Mouse (Mus musculus): ENCODE data around the gene Tmem39a. TPM values are rescaled to one million over a fixed set of nuclear protein-coding genes. Genes with fewer than 3 reads are reported as not detected.
A peak's percentile ranks its signal among the peaks of the same experiment; 100 is the strongest.

Tmem39a gene
- total and polyA plus RNA-seq, 3 experiments, result 17.3 to 148 (median 53.5) TPM

- Histone ChIP-seq H3K4me3 (ENCODE audit: low read depth, low read length) (no peak overlapping the region), H3K9me3 (replicated peaks) (no peaks in the 10 kb centered on the region), H3K36me3 (replicated peaks) (peaks cover 63% of the 10 kb centered on the region), H3K27me3 (ENCODE audit: insufficient read depth, low read length) (no peaks in the 10 kb centered on the region), H3K4me1 (ENCODE audit: insufficient read depth, low read depth, low read length) (no peaks in the 10 kb centered on the region)
- ATAC-seq (ENCODE audit: extremely low read depth, insufficient number of reproducible peaks, low FRiP score, poor library complexity, severe bottlenecking) (no peak), DNase-seq (ENCODE audit: low spot score) (no peak)
- TF ChIP-seq GATA2 (IDR thresholded peaks at IDR 0.05; ENCODE audit: borderline replicate concordance, low read depth, low read length) (no peak), CTCF (IDR thresholded peaks at IDR 0.05; ENCODE audit: low read depth, low read length) (no peak), GATA1 (IDR thresholded peaks at IDR 0.05; ENCODE audit: borderline replicate concordance, low read length) (no peak), POLR2AphosphoS5 (IDR thresholded peaks at IDR 0.05; ENCODE audit: insufficient replicate concordance, low read depth, low read length) (no peak), TAL1 (conservative IDR thresholded peaks at IDR 0.05; ENCODE audit: low read depth, low read length) (no peak)
Observed at GRCm38 (mm10) chr16:38592946-38593345, 34.4 kb downstream of the Tmem39a start.

- Histone ChIP-seq H3K4me1 (ENCODE audit: insufficient read depth, low read depth, low read length) (no peaks in the 10 kb centered on the region), H3K36me3 (replicated peaks) (peaks cover 49% of the 10 kb centered on the region), H3K4me3 (ENCODE audit: low read depth, low read length) (no peak overlapping the region), H3K27me3 (ENCODE audit: insufficient read depth, low read length) (no peaks in the 10 kb centered on the region; the same call in 1 of the 2 replicates), H3K9me3 (replicated peaks) (no peaks in the 10 kb centered on the region)
- ATAC-seq (ENCODE audit: extremely low read depth, insufficient number of reproducible peaks, low FRiP score, poor library complexity, severe bottlenecking) (no peak), DNase-seq (ENCODE audit: low spot score) (no peak)
- TF ChIP-seq POLR2AphosphoS5 (IDR thresholded peaks at IDR 0.05; ENCODE audit: insufficient replicate concordance, low read depth, low read length), result no peak
- TF ChIP-seq GATA1 (IDR thresholded peaks at IDR 0.05; ENCODE audit: borderline replicate concordance, low read length), result no peak
- no peak for TF ChIP-seq CTCF (IDR thresholded peaks at IDR 0.05; ENCODE audit: low read depth, low read length)
Observed at GRCm38 (mm10) chr16:38594435-38594834, 35.9 kb downstream of the Tmem39a start.

GRCm38 (mm10) chr16:38596099-38596498, 37.6 kb downstream of the Tmem39a start:
- no peak overlapping the region for H3K4me3 ChIP-seq (ENCODE audit: low read depth, low read length)
- ATAC-seq (ENCODE audit: extremely low read depth, insufficient number of reproducible peaks, low FRiP score, poor library complexity, severe bottlenecking), result no peak
- no peaks in the 10 kb centered on the region; the same call in none of the 2 replicates for H3K27me3 ChIP-seq (ENCODE audit: insufficient read depth, low read length)

GRCm38 (mm10) chr16:38596651-38597050, 38.2 kb downstream of the Tmem39a start:
- ATAC-seq (ENCODE audit: extremely low read depth, insufficient number of reproducible peaks, low FRiP score, poor library complexity, severe bottlenecking), result no peak

More at GRCm38 (mm10) chr16:38596099-38596498, 37.6 kb downstream of the Tmem39a start:
- no peak for DNase-seq (ENCODE audit: low spot score)
- Histone ChIP-seq H3K36me3 (replicated peaks) (peaks cover 36% of the 10 kb centered on the region), H3K9me3 (replicated peaks) (no peaks in the 10 kb centered on the region), H3K4me1 (ENCODE audit: insufficient read depth, low read depth, low read length) (no peaks in the 10 kb centered on the region)
- TF ChIP-seq TAL1 (conservative IDR thresholded peaks at IDR 0.05; ENCODE audit: low read depth, low read length) (no peak), POLR2AphosphoS5 (IDR thresholded peaks at IDR 0.05; ENCODE audit: insufficient replicate concordance, low read depth, low read length) (no peak), GATA2 (IDR thresholded peaks at IDR 0.05; ENCODE audit: borderline replicate concordance, low read depth, low read length) (no peak)

GRCm38 (mm10) chr16:38598986-38599680, 40.6 kb downstream of the Tmem39a start:
- peaks cover 10% of the 10 kb centered on the region for H3K36me3 ChIP-seq (replicated peaks)
- no peak overlapping the region for H3K4me3 ChIP-seq (ENCODE audit: low read depth, low read length)
- H3K4me1 ChIP-seq (ENCODE audit: insufficient read depth, low read depth, low read length), result 0 out of 2 replicates have a peak, but pooled peaks cover 6% of the 10 kb centered on the region
- H3K27me3 ChIP-seq (ENCODE audit: insufficient read depth, low read length), result peaks cover 4% of the 10 kb centered on the region
- H3K9me3 ChIP-seq (replicated peaks), result no peaks in the 10 kb centered on the region
- TF ChIP-seq GATA2 (IDR thresholded peaks at IDR 0.05; ENCODE audit: borderline replicate concordance, low read depth, low read length), result no peak
- no peak for TF ChIP-seq CTCF (IDR thresholded peaks at IDR 0.05; ENCODE audit: low read depth, low read length)
- TF ChIP-seq POLR2AphosphoS5 (IDR thresholded peaks at IDR 0.05; ENCODE audit: insufficient replicate concordance, low read depth, low read length), result no peak
- ATAC-seq (ENCODE audit: extremely low read depth, insufficient number of reproducible peaks, low FRiP score, poor library complexity, severe bottlenecking), result no peak
- DNase-seq (ENCODE audit: low spot score), result no peak

More at GRCm38 (mm10) chr16:38596651-38597050, 38.2 kb downstream of the Tmem39a start:
- peaks cover 31% of the 10 kb centered on the region for H3K36me3 ChIP-seq (replicated peaks)
- no peaks in the 10 kb centered on the region; the same call in none of the 2 replicates for H3K27me3 ChIP-seq (ENCODE audit: insufficient read depth, low read length)
- no peak overlapping the region for H3K4me3 ChIP-seq (ENCODE audit: low read depth, low read length)
- DNase-seq (ENCODE audit: low spot score), result no peak
- no peak for TF ChIP-seq TAL1 (conservative IDR thresholded peaks at IDR 0.05; ENCODE audit: low read depth, low read length)
- TF ChIP-seq CTCF (IDR thresholded peaks at IDR 0.05; ENCODE audit: low read depth, low read length), result no peak
- TF ChIP-seq POLR2AphosphoS5 (IDR thresholded peaks at IDR 0.05; ENCODE audit: insufficient replicate concordance, low read depth, low read length), result no peak
- no peak for TF ChIP-seq GATA2 (IDR thresholded peaks at IDR 0.05; ENCODE audit: borderline replicate concordance, low read depth, low read length)
- TF ChIP-seq GATA1 (IDR thresholded peaks at IDR 0.05; ENCODE audit: borderline replicate concordance, low read length), result no peak
- H3K4me1 ChIP-seq (ENCODE audit: insufficient read depth, low read depth, low read length), result no peaks in the 10 kb centered on the region
- H3K9me3 ChIP-seq (replicated peaks), result no peaks in the 10 kb centered on the region

- ATAC-seq (ENCODE audit: extremely low read depth, insufficient number of reproducible peaks, low FRiP score, poor library complexity, severe bottlenecking), result peak; percentile 57
- TF ChIP-seq POLR2AphosphoS5 (IDR thresholded peaks at IDR 0.05; ENCODE audit: insufficient replicate concordance, low read depth, low read length), result no peak
- no peak for TF ChIP-seq GATA2 (IDR thresholded peaks at IDR 0.05; ENCODE audit: borderline replicate concordance, low read depth, low read length)
- no peak for TF ChIP-seq GATA1 (IDR thresholded peaks at IDR 0.05; ENCODE audit: borderline replicate concordance, low read length)
- no peak for TF ChIP-seq TAL1 (conservative IDR thresholded peaks at IDR 0.05; ENCODE audit: low read depth, low read length)
- TF ChIP-seq CTCF (IDR thresholded peaks at IDR 0.05; ENCODE audit: low read depth, low read length), result no peak
- H3K9me3 ChIP-seq (replicated peaks), result no peaks in the 10 kb centered on the region
- H3K4me3 ChIP-seq (ENCODE audit: low read depth, low read length), result no peak overlapping the region; the same call in 1 of the 2 replicates
- H3K4me1 ChIP-seq (ENCODE audit: insufficient read depth, low read depth, low read length), result 0 out of 2 replicates have a peak, but pooled peaks cover 6% of the 10 kb centered on the region
- H3K36me3 ChIP-seq (replicated peaks), result no peaks in the 10 kb centered on the region
- DNase-seq (ENCODE audit: low spot score), result peak; percentile 15
- peaks cover 8% of the 10 kb centered on the region for H3K27me3 ChIP-seq (ENCODE audit: insufficient read depth, low read length)
Observed at GRCm38 (mm10) chr16:38602989-38603804, 44.7 kb downstream of the Tmem39a start.
